Mouse (Mus musculus): ENCODE measurements around the gene Srebf1. TPM values are rescaled to one million over a fixed set of nuclear protein-coding genes. Genes with fewer than 3 reads are reported as not detected.

Srebf1 gene
- polyA plus RNA-seq (2015; fragmentation: Nextera tagmentation; extraction: Ambion mirVana) = 44.2 and 50.0 TPM in 2 replicates

DNA sequence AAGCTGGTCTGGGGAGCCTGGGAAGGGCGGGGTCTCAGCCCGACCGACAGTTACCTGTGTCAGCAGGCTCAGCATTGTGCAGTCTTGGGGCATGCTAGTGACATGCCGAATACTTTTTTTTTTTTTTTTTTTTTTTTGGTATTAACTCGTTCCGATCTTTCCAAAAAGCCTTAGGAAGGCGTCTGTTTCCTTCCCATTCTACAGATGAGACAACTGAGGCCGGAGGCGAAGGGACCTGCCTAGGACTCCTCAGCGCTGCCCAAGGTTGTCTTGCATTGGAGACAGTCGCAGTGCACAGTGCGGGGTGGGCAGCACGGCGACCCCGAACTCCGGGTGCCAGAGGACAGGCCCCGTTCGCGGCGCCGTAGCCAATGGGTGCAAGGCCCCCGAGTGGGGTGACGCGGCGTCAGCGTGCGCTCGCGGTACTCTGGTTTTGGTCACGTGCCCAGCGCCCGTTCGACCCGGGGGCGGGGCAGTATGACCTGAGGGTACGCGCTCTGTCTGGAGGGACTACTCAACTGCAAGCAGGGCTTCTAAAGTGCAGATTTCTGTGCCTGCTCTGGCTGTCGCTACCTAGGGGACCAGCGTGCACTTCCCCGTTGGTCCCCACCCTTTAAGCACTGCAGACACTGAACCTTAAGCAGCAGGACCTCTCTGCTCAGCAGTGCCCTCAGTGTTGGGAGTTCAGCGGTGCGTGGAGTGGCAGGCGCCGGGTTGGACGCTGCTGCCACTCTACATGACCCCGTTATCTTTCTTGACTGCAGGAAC lies at the start of gene Srebf1:
TSS of gene Srebf1 (minus strand) at position 113 of the 768 bp plus-strand sequence.
- H3K27me3 ChIP-seq (replicated peaks) = no peaks in the 10 kb centered on the region
- 5% methylated on average over 46 of the region's 46 CpGs for WGBS
- H3K4me1 ChIP-seq = peaks cover 36% of the 10 kb centered on the region
- H3K4me2 ChIP-seq = peak within 1 kb of the TSS; percentile 72
- H3K9me3 ChIP-seq (replicated peaks) = no peaks in the 10 kb centered on the region
- ATAC-seq (ENCODE audit: low FRiP score) = peak; percentile 66
- H3K4me3 ChIP-seq (replicated peaks) = peak within 1 kb of the TSS; percentile 35
- H3K27ac ChIP-seq (replicated peaks) = peak within 1 kb of the TSS; percentile 81
- no peaks in the 10 kb centered on the region for H3K36me3 ChIP-seq
- H3K9ac ChIP-seq (replicated peaks) = peak within 1 kb of the TSS; percentile 26

DNA sequence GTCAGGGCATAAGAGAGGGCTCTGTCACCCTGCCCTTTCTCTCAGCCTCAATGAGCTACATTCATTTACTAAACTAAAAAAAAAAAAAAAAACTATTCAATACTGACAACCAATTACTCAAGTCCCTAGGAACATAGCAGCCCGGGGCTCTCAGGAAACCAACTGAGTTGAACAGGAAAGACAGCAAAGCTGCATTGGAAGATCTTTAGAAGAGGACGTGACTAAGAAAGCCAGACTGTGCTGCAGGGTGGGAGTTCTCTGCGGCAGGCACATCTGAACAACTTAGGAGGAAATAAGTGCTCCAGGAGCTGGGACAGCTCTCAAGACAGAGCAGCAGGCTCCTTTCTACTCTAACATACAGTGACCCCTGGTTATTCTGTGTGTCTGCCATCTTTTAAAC lies 46.2 kb upstream of the Srebf1 start:
- WGBS = 43% methylated on average over 3 of the region's 3 CpGs
- no peak for ATAC-seq (ENCODE audit: low FRiP score)
- Histone ChIP-seq H3K4me2 (no peak overlapping the region), H3K4me3 (replicated peaks) (no peak overlapping the region), H3K36me3 (peaks cover 23% of the 10 kb centered on the region; the same call in 1 of the 2 replicates), H3K27ac (replicated peaks) (no peak overlapping the region), H3K9me3 (replicated peaks) (no peaks in the 10 kb centered on the region), H3K9ac (replicated peaks) (no peak overlapping the region), H3K27me3 (replicated peaks) (no peaks in the 10 kb centered on the region), H3K4me1 (peaks cover 24% of the 10 kb centered on the region)

GRCm38 (mm10) chr11:60265271-60265985 lies 43.0 kb upstream of the Srebf1 start:
- Histone ChIP-seq H3K4me2 (no peak overlapping the region), H3K27ac (replicated peaks) (no peak overlapping the region), H3K4me3 (replicated peaks) (no peak overlapping the region), H3K9me3 (replicated peaks) (no peaks in the 10 kb centered on the region), H3K36me3 (peaks cover 13% of the 10 kb centered on the region; the same call in 1 of the 2 replicates), H3K9ac (replicated peaks) (no peak overlapping the region), H3K27me3 (replicated peaks) (no peaks in the 10 kb centered on the region), H3K4me1 (peaks cover 23% of the 10 kb centered on the region; the same call in 1 of the 2 replicates)
- no peak for ATAC-seq (ENCODE audit: low FRiP score)
- WGBS = 89% methylated on average over 4 of the region's 4 CpGs

DNA sequence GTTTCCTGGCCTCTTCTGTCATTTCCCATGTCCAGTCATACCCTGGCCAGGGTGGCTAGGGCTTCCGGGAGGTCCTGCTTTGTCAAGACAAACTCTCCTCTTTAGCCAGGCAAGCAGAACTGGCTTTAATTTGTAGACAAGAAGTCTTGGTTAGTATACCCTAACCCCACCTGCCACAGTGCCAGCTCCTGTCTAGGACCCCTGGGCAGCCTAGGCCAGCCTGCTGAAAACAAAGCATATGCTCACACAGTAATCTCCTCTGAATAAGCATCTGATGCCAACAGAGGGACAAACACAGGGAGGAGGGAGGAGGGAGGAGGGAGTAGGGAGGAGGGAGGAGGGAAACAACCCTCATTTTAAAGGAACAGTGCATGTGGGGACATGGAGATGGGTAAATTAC lies 42.3 kb upstream of the Srebf1 start:
- Histone ChIP-seq H3K4me2 (no peak overlapping the region), H3K27ac (replicated peaks) (no peak overlapping the region), H3K9me3 (replicated peaks) (no peaks in the 10 kb centered on the region), H3K4me1 (peaks cover 23% of the 10 kb centered on the region; the same call in 1 of the 2 replicates), H3K9ac (replicated peaks) (no peak overlapping the region), H3K4me3 (replicated peaks) (no peak overlapping the region), H3K36me3 (peaks cover 6% of the 10 kb centered on the region; the same call in 1 of the 2 replicates), H3K27me3 (replicated peaks) (no peaks in the 10 kb centered on the region)
- 83% methylated on average over 1 of the region's 1 CpGs for WGBS
- no peak for ATAC-seq (ENCODE audit: low FRiP score)

- H3K9ac ChIP-seq (replicated peaks) = no peak overlapping the region
- H3K36me3 ChIP-seq = peaks cover 6% of the 10 kb centered on the region; the same call in 1 of the 2 replicates
- no peaks in the 10 kb centered on the region for H3K9me3 ChIP-seq (replicated peaks)
- no peak overlapping the region for H3K4me2 ChIP-seq
- H3K4me1 ChIP-seq = peaks cover 23% of the 10 kb centered on the region; the same call in 1 of the 2 replicates
- no peak overlapping the region for H3K27ac ChIP-seq (replicated peaks)
- no peaks in the 10 kb centered on the region for H3K27me3 ChIP-seq (replicated peaks)
- H3K4me3 ChIP-seq (replicated peaks) = no peak overlapping the region
- ATAC-seq (ENCODE audit: low FRiP score) = no peak
- 59% methylated on average over 4 of the region's 4 CpGs for WGBS
Observed at GRCm38 (mm10) chr11:60262396-60262795, 40.0 kb upstream of the Srebf1 start.

DNA sequence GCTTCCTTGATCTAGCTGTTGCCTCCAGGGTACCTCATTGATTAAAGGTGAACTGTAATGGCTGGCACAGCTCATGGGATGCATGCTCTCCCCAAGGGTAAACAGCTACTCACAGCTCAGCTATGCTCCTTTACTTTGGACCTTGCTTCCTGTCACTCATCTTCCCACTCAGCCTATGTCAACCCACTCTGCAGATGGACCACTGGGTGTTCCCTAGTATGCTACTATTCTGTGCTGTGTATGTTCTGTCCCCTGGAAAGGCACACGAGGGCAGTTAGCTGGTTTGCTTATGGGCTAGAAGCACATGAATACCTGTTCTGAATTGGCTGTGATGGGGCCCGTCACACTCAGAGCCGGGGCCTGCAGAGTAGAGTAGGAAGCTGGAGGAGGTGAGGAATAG lies 38.4 kb upstream of the Srebf1 start:
- Histone ChIP-seq H3K4me3 (replicated peaks) (no peak overlapping the region), H3K36me3 (peaks cover 7% of the 10 kb centered on the region; the same call in 1 of the 2 replicates), H3K27ac (replicated peaks) (no peak overlapping the region), H3K9ac (replicated peaks) (no peak overlapping the region), H3K27me3 (replicated peaks) (no peaks in the 10 kb centered on the region), H3K4me2 (no peak overlapping the region), H3K9me3 (replicated peaks) (no peaks in the 10 kb centered on the region), H3K4me1 (peaks cover 35% of the 10 kb centered on the region)
- ATAC-seq (ENCODE audit: low FRiP score) = no peak
- WGBS = 89% methylated on average over 3 of the region's 3 CpGs

- Histone ChIP-seq H3K4me2 (no peak overlapping the region), H3K9ac (replicated peaks) (no peak overlapping the region), H3K36me3 (peaks cover 15% of the 10 kb centered on the region; the same call in 1 of the 2 replicates), H3K4me1 (peaks cover 22% of the 10 kb centered on the region), H3K27ac (replicated peaks) (no peak overlapping the region), H3K4me3 (replicated peaks) (no peak overlapping the region), H3K27me3 (replicated peaks) (no peaks in the 10 kb centered on the region), H3K9me3 (replicated peaks) (no peaks in the 10 kb centered on the region)
- no peak for ATAC-seq (ENCODE audit: low FRiP score)
- WGBS = 72% methylated on average over 2 of the region's 2 CpGs
Observed at GRCm38 (mm10) chr11:60257696-60258095, 35.3 kb upstream of the Srebf1 start.

DNA sequence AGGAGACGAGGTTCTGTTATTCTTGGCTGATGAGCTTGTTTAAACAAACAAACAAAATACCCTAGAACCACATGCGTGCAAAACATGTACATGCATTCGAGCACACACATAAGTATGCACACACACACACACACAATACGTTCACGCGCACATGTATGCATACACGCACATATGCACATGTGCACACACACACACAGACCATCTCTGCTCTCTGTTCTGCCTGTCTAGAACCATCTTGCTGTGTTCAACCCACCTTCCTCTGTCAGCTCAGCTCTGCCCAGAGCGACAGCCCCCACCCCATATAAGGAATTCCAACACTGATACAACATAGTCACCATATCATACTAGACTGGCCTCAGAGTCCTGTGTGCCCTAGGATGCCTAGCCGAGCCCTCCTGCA lies 34.3 kb upstream of the Srebf1 start:
- no peak overlapping the region for H3K4me3 ChIP-seq (replicated peaks)
- H3K27ac ChIP-seq (replicated peaks) = 0 out of 2 replicates have a peak overlapping the region, but pooled peaks have one; percentile 18
- no peaks in the 10 kb centered on the region for H3K27me3 ChIP-seq (replicated peaks)
- peaks cover 18% of the 10 kb centered on the region for H3K4me1 ChIP-seq
- H3K36me3 ChIP-seq = peaks cover 15% of the 10 kb centered on the region
- no peak overlapping the region for H3K9ac ChIP-seq (replicated peaks)
- no peak overlapping the region for H3K4me2 ChIP-seq
- no peak for ATAC-seq (ENCODE audit: low FRiP score)
- 84% methylated on average over 9 of the region's 9 CpGs for WGBS
- no peaks in the 10 kb centered on the region for H3K9me3 ChIP-seq (replicated peaks)

DNA sequence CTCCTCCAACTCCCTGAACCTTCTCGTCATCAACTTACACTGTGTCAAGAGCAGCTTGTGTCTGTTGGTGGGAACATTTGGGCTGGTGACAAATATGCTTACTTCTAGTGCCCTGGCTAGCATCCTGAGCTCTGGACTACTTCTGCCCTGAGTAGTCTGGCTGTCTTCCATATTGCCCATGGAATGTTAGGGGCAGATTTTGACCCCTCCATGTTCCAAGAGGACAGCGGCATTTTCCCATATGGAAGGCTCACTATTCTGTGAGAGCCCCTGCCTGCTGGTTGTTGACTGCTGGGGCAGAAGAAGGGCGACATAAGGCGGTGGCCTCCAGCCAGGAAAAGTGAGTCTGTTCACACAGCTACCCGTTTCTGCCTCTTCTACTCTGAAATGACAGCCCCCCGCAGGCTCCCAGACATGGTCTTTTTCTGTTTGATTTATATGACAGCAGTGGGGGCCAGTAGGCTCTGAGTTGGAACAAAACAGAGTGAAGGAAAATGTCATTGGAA lies 33.8 kb upstream of the Srebf1 start:
- 40% methylated on average over 6 of the region's 6 CpGs for WGBS
- H3K4me1 ChIP-seq = peaks cover 18% of the 10 kb centered on the region
- no peak for ATAC-seq (ENCODE audit: low FRiP score)
- H3K27ac ChIP-seq (replicated peaks) = peak overlapping the region; percentile 25; the same call in 1 of the 2 replicates
- no peak overlapping the region for H3K9ac ChIP-seq (replicated peaks)
- H3K4me3 ChIP-seq (replicated peaks) = no peak overlapping the region
- no peaks in the 10 kb centered on the region for H3K9me3 ChIP-seq (replicated peaks)
- no peak overlapping the region for H3K4me2 ChIP-seq
- H3K27me3 ChIP-seq (replicated peaks) = no peaks in the 10 kb centered on the region
- peaks cover 15% of the 10 kb centered on the region for H3K36me3 ChIP-seq

DNA sequence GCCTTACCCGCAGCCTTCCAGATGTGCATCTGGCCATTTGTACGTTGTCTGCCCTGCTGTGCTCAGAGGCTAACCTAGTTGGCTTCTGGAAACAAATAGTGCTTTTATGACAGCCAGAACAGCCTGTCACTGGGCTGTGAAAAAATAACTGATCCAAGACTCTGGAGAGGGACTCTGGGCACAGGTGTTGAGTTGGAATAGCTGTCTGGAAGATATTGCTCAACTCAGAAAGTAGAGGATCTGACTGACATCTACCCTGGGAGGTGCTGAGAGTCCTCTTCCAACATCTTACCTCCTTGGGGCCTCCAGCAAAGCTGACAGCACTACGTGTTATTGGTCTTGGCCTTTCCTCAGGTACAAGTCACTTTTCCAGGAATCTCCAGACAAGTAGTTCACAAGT lies 33.3 kb upstream of the Srebf1 start:
- H3K4me2 ChIP-seq = no peak overlapping the region
- no peak overlapping the region for H3K4me3 ChIP-seq (replicated peaks)
- WGBS = 68% methylated on average over 3 of the region's 3 CpGs
- H3K9ac ChIP-seq (replicated peaks) = no peak overlapping the region
- H3K27me3 ChIP-seq (replicated peaks) = no peaks in the 10 kb centered on the region
- H3K27ac ChIP-seq (replicated peaks) = 0 out of 2 replicates have a peak overlapping the region, but pooled peaks have one; percentile 6
- peaks cover 18% of the 10 kb centered on the region for H3K4me1 ChIP-seq
- no peak for ATAC-seq (ENCODE audit: low FRiP score)
- peaks cover 16% of the 10 kb centered on the region for H3K36me3 ChIP-seq
- H3K9me3 ChIP-seq (replicated peaks) = no peaks in the 10 kb centered on the region

DNA sequence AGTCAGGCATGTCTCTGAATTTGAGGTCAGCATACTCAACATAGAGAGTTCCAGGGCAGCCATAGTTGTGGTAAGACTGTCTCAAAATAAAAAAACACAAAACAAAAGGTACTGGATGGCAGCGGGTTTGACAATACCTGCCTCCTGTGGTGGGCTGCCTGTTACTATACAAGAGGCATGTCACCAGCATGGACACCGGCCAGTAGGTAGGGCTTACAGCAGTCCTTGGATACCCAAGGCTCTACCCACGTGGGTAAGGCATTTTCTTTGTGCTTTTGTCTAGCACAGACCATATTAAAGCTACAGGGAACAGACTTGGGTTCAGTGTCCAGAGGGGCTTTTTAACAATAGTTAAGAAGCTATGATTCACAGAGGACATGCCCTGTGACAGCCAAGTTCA lies 32.8 kb upstream of the Srebf1 start:
- Histone ChIP-seq H3K4me1 (peaks cover 18% of the 10 kb centered on the region), H3K36me3 (peaks cover 20% of the 10 kb centered on the region), H3K4me2 (no peak overlapping the region), H3K27me3 (replicated peaks) (no peaks in the 10 kb centered on the region), H3K27ac (replicated peaks) (0 out of 2 replicates have a peak overlapping the region, but pooled peaks have one; percentile 6), H3K4me3 (replicated peaks) (no peak overlapping the region), H3K9ac (replicated peaks) (no peak overlapping the region), H3K9me3 (replicated peaks) (no peaks in the 10 kb centered on the region)
- WGBS = 30% methylated on average over 3 of the region's 3 CpGs
- ATAC-seq (ENCODE audit: low FRiP score) = no peak

Data from neural tube, embryonic 15.5 days (tissue).